Mouse (Mus musculus) kidney, postnatal 0 days (tissue): ENCODE data around the gene Rab5a. TPM values are rescaled to one million over a fixed set of nuclear protein-coding genes. Genes with fewer than 3 reads are reported as not detected.
A peak's percentile ranks its signal among the peaks of the same experiment; 100 is the strongest.

ENCODE experiments used
- ATAC-seq: fragments of 200-750 bp; cut with Nextera tagmentation; replicated peaks from 2 replicates; pipeline ENCODE4 v1.8.0; 2017; ENCODE audit warnings: low read depth, moderate number of reproducible peaks, moderate TSS enrichment, moderate library complexity; ENCODE audit not compliant: low FRiP score
- DNase-seq: peaks from one replicate; pipeline ENCODE4 v3.0.0-alpha.2; 2016; ENCODE audit warnings: low spot score
- H3K27ac ChIP-seq: fragments of 300-500 bp; sonication (generic); 2 replicates; pipeline ENCODE4 v1.5.1; 2014; ENCODE audit warnings: mild to moderate bottlenecking
- H3K27me3 ChIP-seq: fragments of 300-500 bp; sonication (generic); 2 replicates; pipeline ENCODE4 v1.6.1; 2014; ENCODE audit warnings: low read length, mixed read lengths; ENCODE audit not compliant: insufficient read depth
- H3K36me3 ChIP-seq: fragments of 300-500 bp; sonication (generic); 2 replicates; pipeline ENCODE4 v1.6.1; 2014; ENCODE audit warnings: low read length, mixed read lengths; ENCODE audit not compliant: insufficient read depth
- H3K4me1 ChIP-seq: fragments of 300-500 bp; sonication (generic); replicated peaks from 2 replicates; pipeline ENCODE4 v1.6.1; 2014; ENCODE audit warnings: antibody characterized with exemption, low read length, mixed read lengths; ENCODE audit not compliant: insufficient read depth
- H3K4me2 ChIP-seq: fragments of 300-500 bp; sonication (generic); 2 replicates; pipeline ENCODE4 v1.6.1; 2014; ENCODE audit warnings: mild to moderate bottlenecking, low read length, moderate library complexity, mixed read lengths
- H3K4me3 ChIP-seq: fragments of 300-500 bp; sonication (generic); replicated peaks from 2 replicates; pipeline ENCODE4 v1.5.1; 2014; ENCODE audit warnings: low read depth, low read length
- H3K9ac ChIP-seq: fragments of 300-500 bp; sonication (generic); 2 replicates; pipeline ENCODE4 v1.6.1; 2014; ENCODE audit warnings: low read depth, low read length
- H3K9me3 ChIP-seq: fragments of 300-500 bp; sonication (generic); replicated peaks from 2 replicates; pipeline ENCODE4 v1.6.1; 2016; ENCODE audit warnings: low read length, inconsistent platforms, mixed read lengths
- CTCF ChIP-seq: IDR thresholded peaks from 2 replicates; pipeline ENCODE4 v1.5.1; 2016; ENCODE audit warnings: antibody characterized with exemption, low read depth, mild to moderate bottlenecking, moderate library complexity
- WGBS: fragments of 180-500 bp; shearing (Covaris S2); extraction: QIAGEN DNeasy Blood & Tissue Kit; methylation state at CpG from one replicate; pipeline ENCODE4 v1.1.7; 2014; 5-methylcytosine and 5-hydroxymethylcytosine counted together
- polyA plus RNA-seq: library from polyadenylated mRNA; unstranded; fragments of >200 nt; fragmentation: Nextera tagmentation; extraction: Ambion mirVana; gene quantifications from 2 replicates; pipeline ENCODE4 v1.2.1, GENCODE M21; 2015

The Rab5a gene
- polyA plus RNA-seq, 1 experiment from 2014 or later: 88.0 TPM

- Histone ChIP-seq H3K9ac (no peak overlapping the region), H3K27me3 (no peaks in the 10 kb centered on the region), H3K4me3 (no peak overlapping the region), H3K4me1 (no peaks in the 10 kb centered on the region), H3K36me3 (no peaks in the 10 kb centered on the region), H3K9me3 (no peaks in the 10 kb centered on the region), H3K4me2 (no peak overlapping the region), H3K27ac (no peak overlapping the region)
- no peak for TF ChIP-seq CTCF
- ATAC-seq: no peak
- no peak for DNase-seq
These were observed 10.3 kb upstream of the Rab5a start for GRCm38 (mm10) chr17:53468697-53469096.

- peak overlapping the region; percentile 93 for H3K4me3 ChIP-seq
- DNase-seq (peak; percentile 14), ATAC-seq (no peak)
- H3K9me3 ChIP-seq: no peaks in the 10 kb centered on the region
- H3K4me2 ChIP-seq: peak overlapping the region; percentile 77
- no peaks in the 10 kb centered on the region for H3K36me3 ChIP-seq
- H3K4me1 ChIP-seq: 0 out of 2 replicates have a peak, but pooled peaks cover 6% of the 10 kb centered on the region
- TF ChIP-seq CTCF: no peak
- WGBS: 5% methylated on average over 15 of the region's 15 CpGs
- peak overlapping the region; percentile 80 for H3K9ac ChIP-seq
- H3K27me3 ChIP-seq: no peaks in the 10 kb centered on the region
- peak overlapping the region; percentile 100 for H3K27ac ChIP-seq
These were observed 772 bp upstream of the Rab5a start for GRCm38 (mm10) chr17:53478066-53478857.

- Histone ChIP-seq H3K4me3 (peak overlapping the region; percentile 93), H3K27me3 (no peaks in the 10 kb centered on the region), H3K36me3 (0 out of 2 replicates have a peak, but pooled peaks cover 5% of the 10 kb centered on the region), H3K4me2 (peak overlapping the region; percentile 77), H3K4me1 (0 out of 2 replicates have a peak, but pooled peaks cover 6% of the 10 kb centered on the region), H3K9me3 (no peaks in the 10 kb centered on the region), H3K9ac (peak overlapping the region; percentile 98), H3K27ac (peak overlapping the region; percentile 100)
- peak; percentile 67 for DNase-seq
- TF ChIP-seq CTCF: peak; percentile 24; the same call in 1 of the 2 replicates
- WGBS: under 1% methylated on average over 29 of the region's 33 CpGs
- ATAC-seq: peak; percentile 52
These were observed 589 bp downstream of the Rab5a start for GRCm38 (mm10) chr17:53479604-53480041.

GRCm38 (mm10) chr17:53480433-53480832 is 1.4 kb downstream of the Rab5a start:
- DNase-seq (no peak), ATAC-seq (no peak)
- peaks cover 10% of the 10 kb centered on the region; the same call in 1 of the 2 replicates for H3K36me3 ChIP-seq
- no peaks in the 10 kb centered on the region for H3K9me3 ChIP-seq
- 0 out of 2 replicates have a peak, but pooled peaks cover 6% of the 10 kb centered on the region for H3K4me1 ChIP-seq
- no peak for TF ChIP-seq CTCF
- peak overlapping the region; percentile 93 for H3K4me3 ChIP-seq
- H3K27ac ChIP-seq: no peak overlapping the region
- H3K27me3 ChIP-seq: no peaks in the 10 kb centered on the region
- 39% methylated on average over 7 of the region's 7 CpGs for WGBS
- peak overlapping the region; percentile 77 for H3K4me2 ChIP-seq
- H3K9ac ChIP-seq: peak overlapping the region; percentile 98

- TF ChIP-seq CTCF: no peak
- H3K4me3 ChIP-seq: no peak overlapping the region
- H3K27ac ChIP-seq: no peak overlapping the region
- H3K9me3 ChIP-seq: no peaks in the 10 kb centered on the region
- no peak for DNase-seq
- 84% methylated on average over 4 of the region's 4 CpGs for WGBS
- no peaks in the 10 kb centered on the region for H3K27me3 ChIP-seq
- H3K4me2 ChIP-seq: no peak overlapping the region
- peaks cover 19% of the 10 kb centered on the region for H3K36me3 ChIP-seq
- ATAC-seq: no peak
- no peak overlapping the region for H3K9ac ChIP-seq
- H3K4me1 ChIP-seq: no peaks in the 10 kb centered on the region
These were observed 9.4 kb downstream of the Rab5a start for GRCm38 (mm10) chr17:53488291-53489006.

- no peak for TF ChIP-seq CTCF
- no peak overlapping the region for H3K27ac ChIP-seq
- H3K9me3 ChIP-seq: no peaks in the 10 kb centered on the region
- H3K4me3 ChIP-seq: no peak overlapping the region
- no peaks in the 10 kb centered on the region for H3K27me3 ChIP-seq
- H3K4me1 ChIP-seq: no peaks in the 10 kb centered on the region
- no peak overlapping the region for H3K4me2 ChIP-seq
- peaks cover 21% of the 10 kb centered on the region for H3K36me3 ChIP-seq
- ATAC-seq (no peak), DNase-seq (no peak)
- H3K9ac ChIP-seq: no peak overlapping the region
- 88% methylated on average over 1 of the region's 1 CpGs for WGBS
These were observed 10.0 kb downstream of the Rab5a start for GRCm38 (mm10) chr17:53489007-53489378.
